8 mouse cellular contexts compared by ENCODE assay signal in the genomic region with DNA sequence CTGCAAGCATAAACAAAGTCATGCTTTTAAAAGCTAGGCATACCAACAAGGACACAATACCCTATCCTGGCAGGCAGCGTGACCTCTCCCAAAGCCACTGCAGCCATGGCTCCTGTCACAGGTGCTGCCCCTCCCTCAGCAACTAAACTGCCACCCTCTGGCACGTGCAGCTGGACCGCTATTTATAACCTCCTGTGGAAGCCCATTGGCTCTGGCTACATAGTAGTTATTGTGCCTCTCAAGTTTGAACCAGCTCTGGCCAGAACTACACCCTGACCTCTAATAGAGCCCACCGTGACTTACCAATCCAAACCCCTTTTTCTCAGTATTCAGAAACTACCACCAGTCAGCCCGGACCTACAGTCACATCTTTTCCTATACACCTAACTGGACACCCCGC. TPM values are rescaled to one million over a fixed set of nuclear protein-coding genes. Genes with fewer than 3 reads are reported as not detected.
A peak's percentile ranks its signal among the peaks of the same experiment; 100 is the strongest.
DNase-seq lines count a peak whose midpoint lies in the region; ATAC-seq lines count a peak whose summit lies in the region.

No protein-coding gene starts in this region.

- peaks cover 14% of the 10 kb centered on the region for H3K36me3 ChIP-seq in embryonic facial prominence, embryonic 12.5 days
- H3K36me3 ChIP-seq in heart, embryonic 16.5 days (ENCODE audit: control insufficient read depth, insufficient read depth) = peaks cover 8% of the 10 kb centered on the region
- peaks cover 10% of the 10 kb centered on the region for H3K36me3 ChIP-seq in midbrain, embryonic 14.5 days (ENCODE audit: control insufficient read depth, insufficient read depth, low read length)

- peak overlapping the region; percentile 73 for H3K4me3 ChIP-seq in embryonic facial prominence, embryonic 12.5 days
- peak overlapping the region; percentile 99 for H3K4me3 ChIP-seq in heart, embryonic 16.5 days (ENCODE audit: low read length)
- peak overlapping the region; percentile 86 for H3K4me3 ChIP-seq in midbrain, embryonic 14.5 days (replicated peaks; ENCODE audit: low read depth, low read length)

- H3K4me2 ChIP-seq in embryonic facial prominence, embryonic 12.5 days (replicated peaks) = peak overlapping the region; percentile 78
- peak overlapping the region; percentile 77 for H3K4me2 ChIP-seq in heart, embryonic 16.5 days (ENCODE audit: low read depth, low read length)
- H3K4me2 ChIP-seq in midbrain, embryonic 14.5 days (ENCODE audit: low read length) = peak overlapping the region; percentile 75

- peak; percentile 53 for DNase-seq in adrenal gland, adult 2 months
- no peak for DNase-seq in adrenal gland, postnatal 25 days
- DNase-seq in kidney, postnatal 25 days = peak; percentile 67 to 90
- no peak for DNase-seq in midbrain, embryonic 14.5 days
- peak; percentile 33 for DNase-seq in thymus, postnatal 4 days
- DNase-seq in left cerebral cortex, postnatal 14 days (ENCODE audit: low spot score in 2 of 2) = no peak

- peaks cover 17% of the 10 kb centered on the region for H3K4me1 ChIP-seq in embryonic facial prominence, embryonic 12.5 days
- peaks cover 17% of the 10 kb centered on the region for H3K4me1 ChIP-seq in heart, embryonic 16.5 days (ENCODE audit: control insufficient read depth, insufficient read depth, low read length)
- H3K4me1 ChIP-seq in midbrain, embryonic 14.5 days (ENCODE audit: control insufficient read depth, insufficient read depth, low read length) = peaks cover 25% of the 10 kb centered on the region

- WGBS in embryonic facial prominence, embryonic 12.5 days = 4% methylated on average over 6 of the region's 6 CpGs
- 3% methylated on average over 6 of the region's 6 CpGs for WGBS in heart, embryonic 16.5 days
- 2% methylated on average over 6 of the region's 6 CpGs for WGBS in midbrain, embryonic 14.5 days

- 0 out of 2 replicates have a peak, but pooled peaks have one; percentile 5 for ATAC-seq in embryonic facial prominence, embryonic 12.5 days (ENCODE audit: insufficient number of reproducible peaks, insufficient read depth, low FRiP score, low TSS enrichment)
- ATAC-seq in heart, embryonic 16.5 days (replicated peaks; ENCODE audit: extremely low read depth, insufficient read depth, low FRiP score) = peak; percentile 64
- no peak for ATAC-seq in midbrain, embryonic 14.5 days (ENCODE audit: low FRiP score, low TSS enrichment)

- intact Hi-C loops in left cerebral cortex, postnatal 14 days (cut with DNase I) = loop anchor here (2.0 kb wide), 1 partner anchor 19 kb away; no protein-coding TSS in a partner anchor

- no peaks in the 10 kb centered on the region for H3K27me3 ChIP-seq in embryonic facial prominence, embryonic 12.5 days
- H3K27me3 ChIP-seq in heart, embryonic 16.5 days (ENCODE audit: control insufficient read depth, insufficient read depth, low read length) = no peaks in the 10 kb centered on the region
- no peaks in the 10 kb centered on the region for H3K27me3 ChIP-seq in midbrain, embryonic 14.5 days (ENCODE audit: control insufficient read depth, insufficient read depth, low read length)

- peak overlapping the region; percentile 83 for H3K9ac ChIP-seq in embryonic facial prominence, embryonic 12.5 days
- H3K9ac ChIP-seq in heart, embryonic 16.5 days (ENCODE audit: low read length) = peak overlapping the region; percentile 98
- peak overlapping the region; percentile 84 for H3K9ac ChIP-seq in midbrain, embryonic 14.5 days (replicated peaks; ENCODE audit: low read length)

- H3K27ac ChIP-seq in embryonic facial prominence, embryonic 12.5 days = 0 out of 2 replicates have a peak overlapping the region, but pooled peaks have one; percentile 97
- peak overlapping the region; percentile 95 for H3K27ac ChIP-seq in heart, embryonic 16.5 days (ENCODE audit: low read length)
- H3K27ac ChIP-seq in midbrain, embryonic 14.5 days (replicated peaks; ENCODE audit: low read depth, low read length) = no peak overlapping the region

- no peaks in the 10 kb centered on the region for H3K9me3 ChIP-seq in embryonic facial prominence, embryonic 12.5 days
- H3K9me3 ChIP-seq in heart, embryonic 16.5 days (replicated peaks; ENCODE audit: control insufficient read depth, low read length) = no peaks in the 10 kb centered on the region
- H3K9me3 ChIP-seq in midbrain, embryonic 14.5 days (ENCODE audit: control insufficient read depth, low read length) = no peaks in the 10 kb centered on the region

RNA-seq across cellular contexts. Expression of gene Paip1, which starts 20.4 kb away (rescaled TPM):
- total RNA-seq in adrenal gland, adult 2 months (2021) = 100 to 1,000 TPM; 127 to 129 TPM
- 21.0 and 26.4 TPM in 2 replicates for polyA plus RNA-seq in adrenal gland, adult 2 months (2012; rRNA removed)
- 116 and 143 TPM in 2 replicates for total RNA-seq in adrenal gland, postnatal 25 days (2021)
- 104 and 105 TPM in 2 replicates for polyA plus RNA-seq in embryonic facial prominence, embryonic 12.5 days (2016; fragmentation: Nextera tagmentation; extraction: Ambion mirVana)
- polyA plus RNA-seq in heart, embryonic 16.5 days (2015; fragmentation: Nextera tagmentation; extraction: Ambion mirVana) = 25.5 TPM in 2 replicates
- 168 and 207 TPM in 2 replicates for polyA plus RNA-seq in midbrain, embryonic 14.5 days (2014; fragmentation: Nextera tagmentation; extraction: Ambion mirVana)
- 100 to 1,000 TPM in 1 of 2 experiments, 10 to 100 TPM in 1; 96.3 to 101 TPM for total RNA-seq in left cerebral cortex, postnatal 14 days (2021)

RNA-seq across cellular contexts. Expression of gene 4833420G17Rik, which starts 54.5 kb away (rescaled TPM):
- total RNA-seq in adrenal gland, adult 2 months (2021) = 10 to 100 TPM; 16.8 to 17.3 TPM
- polyA plus RNA-seq in adrenal gland, adult 2 months (2012; rRNA removed) = 6.1 and 7.4 TPM in 2 replicates
- 22.2 and 23.2 TPM in 2 replicates for total RNA-seq in adrenal gland, postnatal 25 days (2021)
- 90.3 and 92.9 TPM in 2 replicates for polyA plus RNA-seq in embryonic facial prominence, embryonic 12.5 days (2016; fragmentation: Nextera tagmentation; extraction: Ambion mirVana)
- 36.1 and 40.4 TPM in 2 replicates for polyA plus RNA-seq in heart, embryonic 16.5 days (2015; fragmentation: Nextera tagmentation; extraction: Ambion mirVana)
- 92.8 and 122 TPM in 2 replicates for polyA plus RNA-seq in midbrain, embryonic 14.5 days (2014; fragmentation: Nextera tagmentation; extraction: Ambion mirVana)
- total RNA-seq in left cerebral cortex, postnatal 14 days (2021) = 10 to 100 TPM; 20.1 to 23.6 TPM

Comparison
In these comparisons a context has a peak if more than half of its experiments do, and no peak if none do; other contexts are left out.
1. DNase-seq: peak in adrenal gland, adult 2 months (single experiment), kidney, postnatal 25 days (2 of 2) and thymus, postnatal 4 days (single experiment); none in adrenal gland, postnatal 25 days (single experiment), midbrain, embryonic 14.5 days (single experiment) and left cerebral cortex, postnatal 14 days (0 of 2).
2. Peak in every context shown above with its lines, with median percentiles within 50 percentile points of each other: H3K4me2 ChIP-seq, H3K4me3 ChIP-seq and H3K9ac ChIP-seq.